Mouse (Mus musculus): Measurements from ENCODE around the gene Zfp819. TPM values are rescaled to one million over a fixed set of nuclear protein-coding genes. Genes with fewer than 3 reads are reported as not detected.

Zfp819 gene
- polyA plus RNA-seq (2016; fragmentation: Nextera tagmentation; extraction: Ambion mirVana) = not detected in 2 replicates

DNA sequence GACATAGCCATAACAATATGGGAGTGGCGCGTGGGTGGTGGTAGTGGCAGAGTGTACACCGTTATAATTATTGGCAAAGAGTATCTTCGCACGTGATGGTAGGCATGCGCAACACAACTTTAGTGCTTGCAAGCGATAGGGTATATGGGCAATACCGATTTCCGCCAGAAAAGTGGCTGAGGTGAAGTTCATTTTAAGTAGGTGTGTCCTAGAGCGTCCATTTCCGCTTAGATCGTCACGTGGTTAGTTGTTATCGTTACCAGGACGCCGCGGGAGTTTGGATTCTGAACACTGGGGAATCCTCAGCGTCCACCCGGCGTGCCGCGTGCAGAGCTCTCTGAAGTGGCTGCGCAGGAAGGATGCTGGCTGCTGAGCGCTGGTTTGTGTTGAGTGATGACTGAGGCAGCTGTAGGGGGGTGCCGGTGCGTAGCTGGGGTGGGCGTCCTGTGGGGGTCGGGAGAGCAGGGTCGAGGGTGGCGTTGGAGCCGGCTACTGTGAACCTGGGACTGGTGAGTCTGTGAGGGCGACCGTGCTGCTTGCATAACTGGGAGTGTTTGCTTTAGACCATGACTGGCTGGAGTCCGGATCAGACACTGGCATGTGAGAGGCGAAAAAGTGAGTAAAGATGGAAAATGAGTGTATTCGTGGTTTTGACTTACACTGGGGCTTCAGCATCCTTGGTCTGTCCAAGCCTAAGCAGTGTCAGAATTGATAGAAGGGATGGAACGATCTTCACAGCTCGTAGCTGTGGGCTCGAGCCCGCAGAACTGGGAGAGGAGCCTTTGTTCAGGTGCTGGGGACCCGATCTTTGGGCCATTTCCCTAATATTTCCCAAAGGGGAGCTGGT, at the start of gene Zfp819:
Gene Zfp819 (plus strand): TSS at position 274 of the 847 bp plus-strand sequence.
- Histone ChIP-seq H3K9me3 (replicated peaks) (no peaks in the 10 kb centered on the region), H3K27me3 (replicated peaks) (peaks cover 10% of the 10 kb centered on the region), H3K4me2 (peak within 1 kb of the TSS; percentile 61), H3K9ac (no peak within 1 kb of the TSS), H3K36me3 (no peaks in the 10 kb centered on the region), H3K27ac (no peak within 1 kb of the TSS), H3K4me3 (peak within 1 kb of the TSS; percentile 25; the same call in 1 of the 2 replicates), H3K4me1 (peaks cover 11% of the 10 kb centered on the region; the same call in 1 of the 2 replicates)
- peak; percentile 67 for ATAC-seq
- WGBS (ENCODE audit: insufficient replicate concordance) = 13% methylated on average over 41 of the region's 41 CpGs

DNA sequence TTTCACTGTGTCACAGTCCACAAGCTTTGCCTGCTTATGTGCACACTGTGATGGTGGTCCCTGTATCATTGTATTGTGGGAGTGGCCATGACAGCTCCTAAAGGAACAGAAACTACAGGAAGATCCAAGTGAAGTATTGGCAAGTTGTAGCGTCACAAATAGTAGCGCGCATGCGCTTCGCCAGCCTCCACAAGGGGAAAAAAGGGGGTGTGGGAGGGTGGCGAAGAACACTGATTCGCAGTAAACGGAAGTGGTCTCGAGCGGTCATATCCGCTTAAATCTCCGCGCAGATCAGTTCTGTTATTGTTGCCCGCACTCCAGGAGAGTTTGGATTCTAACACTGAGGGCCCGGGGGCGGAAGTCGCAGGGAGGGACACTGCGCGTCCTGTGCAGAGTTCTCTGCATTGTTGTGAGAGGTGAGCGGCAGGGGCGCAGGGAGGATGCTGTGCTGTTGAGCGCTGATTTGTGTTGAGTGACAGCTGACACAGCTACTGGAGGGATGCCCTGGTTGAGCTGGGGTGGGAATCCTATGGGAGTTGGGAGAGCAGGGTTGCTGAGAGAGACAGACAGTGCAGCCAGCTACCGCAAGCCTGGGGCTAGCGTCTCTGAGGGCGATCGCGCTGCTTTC, 44.8 kb upstream of the Zfp819 start, which contains the start of gene Zfp658:
Gene Zfp658 (plus strand): TSS at position 251 of the 628 bp plus-strand sequence.
- Histone ChIP-seq H3K9me3 (replicated peaks) (no peaks in the 10 kb centered on the region), H3K4me2 (peak within 1 kb of the TSS; percentile 73), H3K9ac (peak within 1 kb of the TSS; percentile 54), H3K27ac (no peak within 1 kb of the TSS), H3K36me3 (no peaks in the 10 kb centered on the region; the same call in 1 of the 2 replicates), H3K4me1 (no peaks in the 10 kb centered on the region), H3K4me3 (peak within 1 kb of the TSS; percentile 58), H3K27me3 (replicated peaks) (0 out of 2 replicates have a peak, but pooled peaks cover 4% of the 10 kb centered on the region)
- ATAC-seq = peak; percentile 67
- WGBS (ENCODE audit: insufficient replicate concordance) = under 1% methylated on average over 27 of the region's 27 CpGs

GRCm38 (mm10) chr7:43562651-43563070, 44.3 kb upstream of the Zfp819 start:
- H3K27me3 ChIP-seq (replicated peaks) = 0 out of 2 replicates have a peak, but pooled peaks cover 4% of the 10 kb centered on the region
- no peak overlapping the region for H3K27ac ChIP-seq
- peak overlapping the region; percentile 58 for H3K4me3 ChIP-seq
- H3K4me2 ChIP-seq = peak overlapping the region; percentile 73
- H3K4me1 ChIP-seq = no peaks in the 10 kb centered on the region
- ATAC-seq = no peak
- H3K9ac ChIP-seq = peak overlapping the region; percentile 54
- H3K9me3 ChIP-seq (replicated peaks) = no peaks in the 10 kb centered on the region
- no peaks in the 10 kb centered on the region; the same call in 1 of the 2 replicates for H3K36me3 ChIP-seq
- 2% methylated on average over 10 of the region's 10 CpGs for WGBS (ENCODE audit: insufficient replicate concordance)

GRCm38 (mm10) chr7:43563300-43563699, 43.7 kb upstream of the Zfp819 start:
- ATAC-seq = no peak
- Histone ChIP-seq H3K36me3 (no peaks in the 10 kb centered on the region; the same call in 1 of the 2 replicates), H3K9me3 (replicated peaks) (no peaks in the 10 kb centered on the region), H3K4me1 (no peaks in the 10 kb centered on the region), H3K4me3 (0 out of 2 replicates have a peak overlapping the region, but pooled peaks have one; percentile 58), H3K27me3 (replicated peaks) (0 out of 2 replicates have a peak, but pooled peaks cover 4% of the 10 kb centered on the region), H3K27ac (no peak overlapping the region), H3K9ac (no peak overlapping the region), H3K4me2 (peak overlapping the region; percentile 73; the same call in 1 of the 2 replicates)
- 38% methylated on average over 6 of the region's 6 CpGs for WGBS (ENCODE audit: insufficient replicate concordance)

GRCm38 (mm10) chr7:43571216-43571615, 35.8 kb upstream of the Zfp819 start:
- H3K9me3 ChIP-seq (replicated peaks) = no peaks in the 10 kb centered on the region
- ATAC-seq = no peak
- no peaks in the 10 kb centered on the region for H3K27me3 ChIP-seq (replicated peaks)

GRCm38 (mm10) chr7:43579440-43580171, 27.4 kb upstream of the Zfp819 start, which contains the start of gene Zfp719:
Gene Zfp719, plus strand, starts transcription at chr7:43579610.
- ATAC-seq = peak; percentile 91
- under 1% methylated on average over 37 of the region's 37 CpGs for WGBS (ENCODE audit: insufficient replicate concordance)
- peak within 1 kb of the TSS; percentile 75 for H3K4me3 ChIP-seq
- peaks cover 17% of the 10 kb centered on the region for H3K4me1 ChIP-seq
- H3K9ac ChIP-seq = peak within 1 kb of the TSS; percentile 70
- peaks cover 12% of the 10 kb centered on the region for H3K36me3 ChIP-seq
- H3K9me3 ChIP-seq (replicated peaks) = no peaks in the 10 kb centered on the region
- no peaks in the 10 kb centered on the region for H3K27me3 ChIP-seq (replicated peaks)
- peak within 1 kb of the TSS; percentile 88 for H3K4me2 ChIP-seq
- H3K27ac ChIP-seq = peak within 1 kb of the TSS; percentile 78

More at GRCm38 (mm10) chr7:43571216-43571615, 35.8 kb upstream of the Zfp819 start:
- H3K36me3 ChIP-seq = peaks cover 14% of the 10 kb centered on the region
- no peak overlapping the region for H3K4me3 ChIP-seq
- 69% methylated on average over 2 of the region's 2 CpGs for WGBS (ENCODE audit: insufficient replicate concordance)
- no peaks in the 10 kb centered on the region for H3K4me1 ChIP-seq
- no peak overlapping the region for H3K9ac ChIP-seq
- no peak overlapping the region for H3K27ac ChIP-seq
- H3K4me2 ChIP-seq = no peak overlapping the region

DNA sequence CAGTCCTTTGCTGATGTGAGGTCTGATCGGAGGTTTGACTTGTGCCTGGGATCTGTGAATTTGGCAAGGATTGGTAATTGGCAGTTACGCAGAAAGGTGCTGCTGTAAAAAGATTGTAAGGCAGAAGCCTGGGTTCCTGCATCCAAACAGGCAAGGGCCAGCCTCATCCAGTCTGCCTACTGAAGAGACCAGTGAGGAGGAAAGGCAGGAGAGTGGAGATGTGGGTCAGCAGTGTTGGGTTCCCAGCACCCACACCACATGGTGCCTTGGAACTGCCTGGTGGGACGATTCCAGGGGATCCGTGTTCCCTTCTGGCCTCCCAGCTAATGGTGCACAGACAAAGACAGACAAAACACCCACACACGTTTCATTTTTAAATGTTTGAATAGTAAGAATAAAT, 26.4 kb upstream of the Zfp819 start:
- Histone ChIP-seq H3K4me3 (peak overlapping the region; percentile 75), H3K4me1 (peaks cover 17% of the 10 kb centered on the region), H3K27me3 (replicated peaks) (no peaks in the 10 kb centered on the region), H3K36me3 (peaks cover 19% of the 10 kb centered on the region), H3K27ac (no peak overlapping the region), H3K4me2 (peak overlapping the region; percentile 88), H3K9me3 (replicated peaks) (no peaks in the 10 kb centered on the region), H3K9ac (peak overlapping the region; percentile 70)
- WGBS (ENCODE audit: insufficient replicate concordance) = 77% methylated on average over 5 of the region's 5 CpGs
- ATAC-seq = no peak

DNA sequence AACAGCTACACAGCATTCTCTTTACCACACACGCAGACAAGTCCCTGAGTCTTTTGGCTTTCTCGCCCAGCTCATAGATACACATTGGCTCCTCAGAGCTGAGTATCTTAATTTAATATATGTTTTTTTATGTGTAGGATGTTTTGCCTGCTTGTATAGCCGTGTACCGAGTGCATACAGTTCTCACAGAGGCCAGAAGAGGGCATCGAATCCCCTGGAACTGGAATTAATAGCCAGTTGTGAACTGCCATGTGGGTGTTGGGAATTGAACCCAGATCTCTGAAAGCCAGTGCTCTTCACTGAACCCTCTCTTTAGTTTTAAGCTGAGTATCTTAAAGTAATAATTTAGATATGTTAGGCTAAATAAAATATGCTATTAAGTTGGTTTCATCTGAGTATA, 22.2 kb upstream of the Zfp819 start:
- Histone ChIP-seq H3K27me3 (replicated peaks) (no peaks in the 10 kb centered on the region), H3K4me2 (no peak overlapping the region), H3K27ac (no peak overlapping the region), H3K9me3 (replicated peaks) (no peaks in the 10 kb centered on the region), H3K4me1 (peaks cover 17% of the 10 kb centered on the region), H3K4me3 (no peak overlapping the region), H3K9ac (no peak overlapping the region), H3K36me3 (peaks cover 61% of the 10 kb centered on the region)
- 77% methylated on average over 5 of the region's 5 CpGs for WGBS (ENCODE audit: insufficient replicate concordance)
- ATAC-seq = no peak

- ATAC-seq = no peak
- Histone ChIP-seq H3K27ac (no peak overlapping the region), H3K27me3 (replicated peaks) (no peaks in the 10 kb centered on the region; the same call in 1 of the 2 replicates), H3K36me3 (no peaks in the 10 kb centered on the region), H3K9ac (no peak overlapping the region), H3K4me2 (no peak overlapping the region), H3K4me3 (no peak overlapping the region), H3K4me1 (0 out of 2 replicates have a peak, but pooled peaks cover 2% of the 10 kb centered on the region), H3K9me3 (replicated peaks) (no peaks in the 10 kb centered on the region)
- 30% methylated on average over 5 of the region's 5 CpGs for WGBS (ENCODE audit: insufficient replicate concordance)
These were observed 5.1 kb upstream of the Zfp819 start for GRCm38 (mm10) chr7:43601884-43602283.

DNA sequence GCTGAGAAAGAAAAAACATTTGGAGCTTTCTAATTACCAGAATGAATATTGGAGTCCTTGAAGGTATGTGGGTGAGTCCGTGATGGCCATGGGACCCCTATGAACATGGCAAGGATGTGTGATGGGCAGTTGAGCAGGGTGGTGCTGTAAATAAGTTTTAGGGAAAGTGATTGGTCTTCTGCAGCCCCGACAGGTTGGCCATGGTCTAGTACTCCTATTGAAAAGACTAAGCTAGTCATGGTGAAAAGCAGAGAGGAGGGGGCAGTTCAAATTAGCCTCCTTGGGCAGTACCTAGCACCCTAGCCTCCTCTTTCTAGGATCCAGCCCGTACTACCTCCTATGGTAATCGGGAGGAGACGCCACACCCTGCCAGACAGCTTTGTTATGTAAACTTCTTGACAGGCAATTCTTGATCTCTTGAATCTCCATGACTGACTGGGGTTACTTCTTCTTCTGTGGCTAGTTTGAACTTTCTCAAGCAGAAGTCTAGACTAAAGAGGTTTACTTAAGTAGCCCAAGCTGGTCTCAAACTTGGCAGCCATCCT, 846 bp downstream of the Zfp819 start:
- Histone ChIP-seq H3K27me3 (replicated peaks) (peaks cover 10% of the 10 kb centered on the region), H3K27ac (no peak overlapping the region), H3K4me3 (no peak overlapping the region), H3K36me3 (no peaks in the 10 kb centered on the region), H3K4me2 (no peak overlapping the region), H3K4me1 (peaks cover 11% of the 10 kb centered on the region; the same call in 1 of the 2 replicates), H3K9ac (no peak overlapping the region), H3K9me3 (replicated peaks) (no peaks in the 10 kb centered on the region)
- WGBS (ENCODE audit: insufficient replicate concordance) = 37% methylated on average over 5 of the region's 5 CpGs
- ATAC-seq = no peak

DNA sequence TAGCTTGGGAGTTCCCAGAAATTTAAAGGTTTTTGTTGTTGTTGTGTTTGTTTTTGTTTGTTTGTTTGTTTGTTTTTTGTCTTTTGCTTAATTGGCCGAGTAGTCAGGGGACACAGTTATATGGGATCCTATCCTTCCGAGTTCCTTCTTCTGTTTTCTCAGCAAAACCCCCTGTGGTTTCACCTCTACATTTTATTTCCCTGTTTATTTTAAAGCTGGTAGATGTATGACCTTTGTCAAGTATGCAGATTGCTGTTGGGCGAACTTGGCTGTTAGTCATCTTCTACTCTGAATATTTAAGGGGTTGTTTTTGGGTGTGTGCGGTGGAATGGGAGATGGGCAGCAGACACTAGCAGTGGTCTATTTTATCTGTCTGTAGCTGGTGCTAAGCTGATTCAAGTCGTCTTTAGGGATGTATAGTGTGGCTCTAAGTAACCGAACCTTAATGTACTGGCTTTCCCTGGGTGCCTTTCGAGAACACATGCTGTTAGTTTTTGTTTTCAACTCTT, 1.4 kb downstream of the Zfp819 start:
- Histone ChIP-seq H3K36me3 (no peaks in the 10 kb centered on the region), H3K27ac (no peak overlapping the region), H3K4me3 (no peak overlapping the region), H3K4me1 (peaks cover 11% of the 10 kb centered on the region; the same call in 1 of the 2 replicates), H3K4me2 (no peak overlapping the region), H3K9me3 (replicated peaks) (no peaks in the 10 kb centered on the region), H3K27me3 (replicated peaks) (peaks cover 10% of the 10 kb centered on the region), H3K9ac (no peak overlapping the region)
- WGBS (ENCODE audit: insufficient replicate concordance) = 58% methylated on average over 7 of the region's 7 CpGs
- ATAC-seq = no peak

Measured in liver, embryonic 12.5 days (tissue).